Comparison of ENCODE assay signal across 16 mouse cellular contexts in the genomic region with DNA sequence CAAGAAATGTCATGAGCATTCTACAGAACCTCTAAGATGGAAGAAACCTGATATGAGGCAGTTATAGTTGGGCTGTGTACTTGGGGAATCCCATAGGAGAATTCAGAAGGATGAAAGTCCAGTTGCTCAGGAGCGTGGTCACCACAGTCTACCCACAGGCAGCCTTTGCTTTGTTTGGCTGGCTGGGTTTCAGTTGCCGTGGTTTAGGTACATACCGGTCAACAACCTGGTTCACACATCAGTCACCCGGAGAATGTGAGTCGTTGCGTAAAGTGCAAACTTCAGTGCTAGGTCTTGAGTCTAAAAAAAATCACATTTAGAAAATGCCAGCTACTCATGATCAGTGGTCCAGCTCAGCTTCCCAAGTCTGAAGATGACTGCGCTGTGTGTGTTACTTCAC. TPM values are rescaled to one million over a fixed set of nuclear protein-coding genes. Genes with fewer than 3 reads are reported as not detected.
A peak's percentile ranks its signal among the peaks of the same experiment; 100 is the strongest.
DNase-seq lines count a peak whose midpoint lies in the region; ATAC-seq and TF ChIP-seq lines count a peak whose summit lies in the region.
"Had no signal": no experiment of that assay in that cellular context is flagged by ENCODE, and none has a peak within 500 bp of the region (broad histone marks: within the 10 kb centered on the region; RNA-seq: fewer than 3 reads in every experiment).

No protein-coding gene starts in this region.

- no peak overlapping the region for H3K9ac ChIP-seq in kidney, embryonic 15.5 days
- no peak overlapping the region for H3K9ac ChIP-seq in liver, embryonic 16.5 days (ENCODE audit: low read depth, low read length)
- no peak overlapping the region for H3K9ac ChIP-seq in forebrain, embryonic 16.5 days (replicated peaks; ENCODE audit: low read depth, low read length)
- H3K9ac ChIP-seq: forebrain, embryonic 15.5 days; limb, embryonic 12.5 days had no signal

- intact Hi-C loops in gastrocnemius, postnatal 14 days (cut with DNase I; ENCODE audit: low total_unique reads), result no loop called here

- no peak overlapping the region for H3K4me3 ChIP-seq in kidney, adult 2 months (ENCODE audit: insufficient read depth, low read depth, low read length)
- no peak overlapping the region for H3K4me3 ChIP-seq in kidney, embryonic 15.5 days (replicated peaks)
- no peak overlapping the region for H3K4me3 ChIP-seq in liver, embryonic 16.5 days (ENCODE audit: low read depth, low read length)
- H3K4me3 ChIP-seq in forebrain, embryonic 16.5 days (replicated peaks; ENCODE audit: low read length), result no peak overlapping the region
- H3K4me3 ChIP-seq: forebrain, embryonic 15.5 days; left cerebral cortex, adult 2 months; limb, embryonic 12.5 days had no signal

- 56% methylated on average over 7 of the region's 7 CpGs for WGBS in kidney, adult 2 months
- WGBS in kidney, embryonic 15.5 days, result 89% methylated on average over 7 of the region's 7 CpGs
- 76% methylated on average over 7 of the region's 7 CpGs for WGBS in liver, embryonic 16.5 days (ENCODE audit: insufficient replicate concordance)
- 96% methylated on average over 7 of the region's 7 CpGs for WGBS in forebrain, embryonic 16.5 days

- peak; percentile 89 for DNase-seq in kidney, adult 2 months
- DNase-seq in NIH3T3 (ENCODE audit: low read depth), result peak; percentile 76
- peak; percentile 61 for DNase-seq in kidney, postnatal 14 days
- no peak for DNase-seq in gastrocnemius, postnatal 14 days
- DNase-seq in adrenal gland, postnatal 4 days (ENCODE audit: low spot score in 2 of 2), result no peak
- DNase-seq: cerebellum, adult 11 months; cerebellum, postnatal 25 days; lung, postnatal 10 days; spleen, adult 18-20 months; thymus, adult 18-20 months had no signal

- no peaks in the 10 kb centered on the region for H3K27me3 ChIP-seq in kidney, adult 2 months (replicated peaks; ENCODE audit: control insufficient read depth, insufficient read depth, low read length)
- H3K27me3 ChIP-seq in kidney, embryonic 15.5 days, result no peaks in the 10 kb centered on the region
- no peaks in the 10 kb centered on the region for H3K27me3 ChIP-seq in liver, embryonic 16.5 days (ENCODE audit: control insufficient read depth, insufficient read depth, low read depth, low read length)
- no peaks in the 10 kb centered on the region for H3K27me3 ChIP-seq in forebrain, embryonic 16.5 days (replicated peaks; ENCODE audit: control insufficient read depth, insufficient read depth, low read length)
- H3K27me3 ChIP-seq: forebrain, embryonic 15.5 days; limb, embryonic 12.5 days had no signal

- H3K9me3 ChIP-seq in kidney, embryonic 15.5 days (replicated peaks), result no peaks in the 10 kb centered on the region
- no peaks in the 10 kb centered on the region for H3K9me3 ChIP-seq in liver, embryonic 16.5 days (replicated peaks; ENCODE audit: control insufficient read depth, low read length)
- no peaks in the 10 kb centered on the region for H3K9me3 ChIP-seq in forebrain, embryonic 16.5 days (ENCODE audit: control insufficient read depth, low read length)
- H3K9me3 ChIP-seq: forebrain, embryonic 15.5 days; limb, embryonic 12.5 days had no signal

- ATAC-seq in kidney, embryonic 15.5 days (replicated peaks; ENCODE audit: low FRiP score), result no peak
- peak; percentile 42 for ATAC-seq in liver, embryonic 16.5 days (ENCODE audit: low read depth)
- no peak for ATAC-seq in forebrain, embryonic 16.5 days
- ATAC-seq: forebrain, embryonic 15.5 days had no signal

- no peak for TF ChIP-seq POLR2A in kidney, adult 2 months (IDR thresholded peaks at IDR 0.05; ENCODE audit: low read depth, low read length)

- no peak for TF ChIP-seq CTCF in kidney, adult 2 months (conservative IDR thresholded peaks at IDR 0.05; ENCODE audit: insufficient read depth, insufficient read length, low read depth, low read length)

- peaks cover 6% of the 10 kb centered on the region for H3K36me3 ChIP-seq in kidney, adult 2 months (ENCODE audit: control insufficient read depth, insufficient read depth, low read length)
- H3K36me3 ChIP-seq in kidney, embryonic 15.5 days, result peaks cover 55% of the 10 kb centered on the region
- peaks cover 52% of the 10 kb centered on the region for H3K36me3 ChIP-seq in liver, embryonic 16.5 days (ENCODE audit: control insufficient read depth, insufficient read depth)
- peaks cover 37% of the 10 kb centered on the region for H3K36me3 ChIP-seq in forebrain, embryonic 16.5 days (ENCODE audit: control insufficient read depth, insufficient read depth)

- H3K4me1 ChIP-seq in kidney, adult 2 months (ENCODE audit: control insufficient read depth, insufficient read depth, low read length), result peaks cover 8% of the 10 kb centered on the region
- H3K4me1 ChIP-seq in kidney, embryonic 15.5 days, result peaks cover 5% of the 10 kb centered on the region
- peaks cover 47% of the 10 kb centered on the region for H3K4me1 ChIP-seq in liver, embryonic 16.5 days (ENCODE audit: control insufficient read depth, low read depth, low read length)
- no peaks in the 10 kb centered on the region for H3K4me1 ChIP-seq in forebrain, embryonic 16.5 days (replicated peaks; ENCODE audit: control insufficient read depth, insufficient read depth, low read length)
- H3K4me1 ChIP-seq: forebrain, embryonic 15.5 days had no signal

- H3K4me2 ChIP-seq in kidney, embryonic 15.5 days, result no peak overlapping the region
- no peak overlapping the region for H3K4me2 ChIP-seq in liver, embryonic 16.5 days (ENCODE audit: low read depth, low read length)
- H3K4me2 ChIP-seq in forebrain, embryonic 16.5 days (ENCODE audit: low read length), result no peak overlapping the region
- H3K4me2 ChIP-seq: forebrain, embryonic 15.5 days; limb, embryonic 12.5 days had no signal

- peak overlapping the region; percentile 78 for H3K27ac ChIP-seq in kidney, adult 2 months (ENCODE audit: insufficient read depth, low read depth, low read length)
- H3K27ac ChIP-seq in kidney, embryonic 15.5 days, result no peak overlapping the region
- peak overlapping the region; percentile 61 for H3K27ac ChIP-seq in liver, embryonic 16.5 days (ENCODE audit: low read length)
- no peak overlapping the region for H3K27ac ChIP-seq in forebrain, embryonic 16.5 days (ENCODE audit: low read length)
- H3K27ac ChIP-seq: forebrain, embryonic 15.5 days; left cerebral cortex, adult 2 months; limb, embryonic 12.5 days had no signal

RNA-seq across cellular contexts. Expression of gene Slc20a1, which starts 14.0 kb away (rescaled TPM):
- 14.0 and 14.7 TPM in 2 replicates for polyA plus RNA-seq in kidney, adult 2 months (2012; rRNA removed)
- polyA plus RNA-seq in kidney, embryonic 15.5 days (2015; fragmentation: Nextera tagmentation; extraction: Ambion mirVana), result 28.1 and 30.2 TPM in 2 replicates
- 39.4 and 39.6 TPM in 2 replicates for polyA plus RNA-seq in liver, embryonic 16.5 days (2015; fragmentation: Nextera tagmentation; extraction: Ambion mirVana)
- total RNA-seq in gastrocnemius, postnatal 14 days (2021), result 1 to 10 TPM; 4.5 to 5.1 TPM
- 10 to 100 TPM; 29.2 to 35.3 TPM for total RNA-seq in adrenal gland, postnatal 4 days (2021)
- polyA plus RNA-seq in forebrain, embryonic 16.5 days (2015; fragmentation: Nextera tagmentation; extraction: Ambion mirVana), result 58.3 and 60.4 TPM in 2 replicates

Comparison
In these comparisons a context has a peak if more than half of its experiments do, and no peak if none do; other contexts are left out.
1. H3K27ac ChIP-seq: peak in kidney, adult 2 months (single experiment) and liver, embryonic 16.5 days (single experiment); none in kidney, embryonic 15.5 days (single experiment) and forebrain, embryonic 16.5 days (single experiment).
2. DNase-seq: peak in kidney, adult 2 months (single experiment), NIH3T3 (single experiment) and kidney, postnatal 14 days (single experiment); none in gastrocnemius, postnatal 14 days (single experiment) and adrenal gland, postnatal 4 days (0 of 2).